Mouse (Mus musculus) lung, postnatal 25 days (tissue): ENCODE results near the gene Ralgapb.
A peak's percentile ranks its signal among the peaks of the same experiment; 100 is the strongest.

ENCODE experiments used
- DNase-seq: peaks from one replicate; pipeline ENCODE4 v3.0.0; 2022; ENCODE audit warnings: low spot score

The Ralgapb gene

DNA sequence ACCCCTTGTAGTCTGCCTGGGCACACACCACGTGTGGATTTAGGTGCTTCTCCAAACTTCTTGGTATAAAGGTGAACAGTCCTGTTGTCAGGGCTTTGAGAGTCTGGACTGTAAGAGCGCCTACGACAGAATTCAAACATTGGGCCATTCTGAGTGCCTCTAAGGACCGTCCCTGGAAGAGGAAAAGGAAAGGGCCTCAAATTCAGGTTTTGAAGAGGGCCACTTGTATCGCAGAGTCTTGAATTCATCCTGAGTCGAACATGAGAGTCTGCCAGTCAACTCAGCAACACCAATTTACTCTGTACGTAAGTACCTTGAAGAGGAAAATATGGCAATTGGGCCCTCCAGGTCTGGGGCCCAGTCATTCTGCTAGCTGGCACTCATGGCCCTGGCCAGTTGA lies 6.7 kb upstream of the Ralgapb start:
- DNase-seq: peak; percentile 73

DNA sequence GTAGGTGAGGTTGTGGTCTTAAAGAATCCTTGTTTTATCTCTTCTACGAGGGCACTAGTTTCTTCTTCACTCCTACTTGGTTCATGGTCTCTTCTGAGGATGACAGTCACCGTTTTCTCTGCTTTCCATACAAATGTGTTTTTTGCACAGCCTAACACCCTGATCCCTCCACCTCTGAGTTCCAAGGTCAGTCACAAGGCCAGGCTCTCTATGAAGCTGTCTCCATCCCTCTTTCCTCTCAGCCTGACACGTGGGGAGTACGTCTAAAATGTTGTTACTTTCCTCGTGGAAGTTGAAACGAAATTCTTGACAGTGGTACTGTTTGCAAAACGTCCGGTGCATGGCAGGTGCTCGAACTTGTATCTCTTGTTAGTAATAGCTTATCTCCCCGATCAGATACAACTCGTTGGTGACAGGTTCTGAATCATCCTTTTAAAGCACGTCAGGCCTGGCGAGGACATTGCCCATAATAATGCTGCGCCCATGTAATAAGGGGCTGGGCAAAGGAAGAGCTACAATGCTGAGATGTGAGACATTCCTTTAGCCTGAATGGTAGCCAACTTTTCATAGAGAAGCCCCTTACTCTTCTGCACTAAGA lies 552 bp upstream of the Ralgapb start:
- DNase-seq: no peak

- DNase-seq: no peak
These were observed 670 bp downstream of the Ralgapb start for GRCm38 (mm10) chr2:158410022-158411014.

GRCm38 (mm10) chr2:158413240-158413639 lies 3.6 kb downstream of the Ralgapb start:
- DNase-seq: no peak

DNA sequence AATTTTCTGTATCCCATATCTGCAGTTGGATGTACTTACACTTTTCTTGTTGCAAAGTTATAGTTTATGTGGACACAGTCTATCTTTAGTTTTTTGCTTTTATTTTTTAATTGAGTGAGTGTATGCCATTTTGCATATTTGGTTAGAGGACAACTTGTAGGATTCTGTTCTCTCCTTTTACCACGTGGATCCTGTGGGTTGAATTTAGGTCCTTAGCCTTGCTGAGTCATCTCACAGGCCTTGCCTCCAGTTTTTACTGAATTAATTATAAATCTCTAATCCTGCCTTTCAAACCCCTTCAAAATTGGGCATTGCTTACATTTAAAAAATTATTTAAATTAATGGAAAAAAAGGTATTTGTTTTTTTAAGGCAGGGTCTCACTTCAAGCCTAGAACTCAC lies 6.2 kb downstream of the Ralgapb start:
- no peak for DNase-seq

- DNase-seq: no peak
These were observed 9.0 kb downstream of the Ralgapb start for GRCm38 (mm10) chr2:158418663-158419062.

GRCm38 (mm10) chr2:158445814-158446213 lies 36.2 kb downstream of the Ralgapb start:
- DNase-seq: no peak

GRCm38 (mm10) chr2:158449845-158450244 lies 40.2 kb downstream of the Ralgapb start:
- no peak for DNase-seq

DNA sequence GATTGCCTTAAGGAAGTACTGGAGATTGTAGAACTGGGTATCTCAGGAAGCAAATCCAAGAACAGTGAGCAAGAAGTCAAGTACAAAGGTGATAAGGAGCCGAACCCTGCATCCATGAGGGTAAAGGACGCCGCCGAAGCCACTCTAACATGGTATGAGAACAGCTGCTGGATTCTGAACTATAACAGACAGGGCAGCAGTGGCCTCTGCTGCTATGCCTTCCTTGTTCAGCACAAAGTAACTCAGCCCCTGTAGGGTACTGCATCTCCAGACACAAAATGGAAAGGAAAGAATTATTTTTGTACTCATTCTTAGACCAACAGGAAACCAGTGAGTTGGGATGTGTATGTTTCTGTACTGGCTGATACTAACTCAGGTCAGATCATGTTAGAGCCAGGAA lies 46.8 kb downstream of the Ralgapb start:
- no peak for DNase-seq

DNA sequence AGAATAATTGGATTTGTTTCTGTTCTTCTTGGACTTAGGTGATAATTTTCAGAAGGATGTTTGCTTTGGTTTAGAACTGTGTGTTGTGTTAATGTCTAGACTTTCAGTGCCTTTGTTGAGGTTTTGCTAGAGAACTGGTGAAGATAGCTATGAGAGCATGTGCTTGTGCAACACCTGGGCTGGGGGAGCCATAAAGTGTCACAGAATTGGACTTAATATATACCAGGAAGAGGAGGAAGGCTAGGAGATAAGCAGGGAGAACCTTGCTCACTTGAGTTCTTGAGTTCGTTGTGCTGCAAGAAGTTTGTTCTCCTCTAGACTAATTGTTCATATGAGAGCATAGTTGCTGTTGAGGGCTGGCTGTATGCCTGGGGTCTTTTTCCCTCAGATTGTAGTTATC lies 48.0 kb downstream of the Ralgapb start:
- no peak for DNase-seq

DNA sequence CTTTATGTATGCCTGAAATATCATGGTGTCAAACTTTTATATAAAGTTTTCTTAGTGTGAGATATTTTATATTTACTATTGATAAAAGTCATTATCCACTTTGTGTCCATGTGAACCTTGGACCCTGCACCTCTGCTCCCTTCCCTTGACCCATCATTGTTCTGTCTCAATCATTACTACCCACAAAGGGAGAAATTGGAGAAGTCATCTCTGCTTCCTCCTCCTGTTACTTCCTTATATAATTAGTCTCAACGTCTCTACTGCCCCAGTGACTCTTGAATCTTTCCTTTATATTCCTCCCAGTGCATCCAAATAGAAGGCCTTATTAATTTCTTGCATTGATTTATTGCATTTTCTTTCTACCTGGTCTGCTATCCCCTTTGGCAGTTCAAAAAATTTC lies 52.8 kb downstream of the Ralgapb start:
- no peak for DNase-seq

DNA sequence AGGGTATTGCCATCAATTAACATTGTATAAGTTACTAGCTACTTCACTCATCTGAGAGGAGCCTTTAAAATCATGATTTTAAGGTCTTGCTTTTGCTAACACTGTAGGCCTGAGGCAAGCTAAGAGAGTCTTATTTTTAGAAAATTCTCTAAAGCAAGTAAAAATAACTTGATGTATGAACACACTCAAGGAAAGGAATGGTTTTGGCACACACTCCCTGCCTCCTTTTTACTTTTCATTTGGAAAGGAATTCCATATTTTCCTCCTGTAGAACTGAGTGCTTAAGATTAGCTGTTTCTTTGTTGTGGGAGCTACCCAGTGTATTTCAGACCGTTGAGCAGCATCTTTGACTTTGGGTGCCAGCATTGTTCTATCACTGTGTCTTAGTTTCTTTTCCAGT lies 64.5 kb downstream of the Ralgapb start:
- no peak for DNase-seq

DNA sequence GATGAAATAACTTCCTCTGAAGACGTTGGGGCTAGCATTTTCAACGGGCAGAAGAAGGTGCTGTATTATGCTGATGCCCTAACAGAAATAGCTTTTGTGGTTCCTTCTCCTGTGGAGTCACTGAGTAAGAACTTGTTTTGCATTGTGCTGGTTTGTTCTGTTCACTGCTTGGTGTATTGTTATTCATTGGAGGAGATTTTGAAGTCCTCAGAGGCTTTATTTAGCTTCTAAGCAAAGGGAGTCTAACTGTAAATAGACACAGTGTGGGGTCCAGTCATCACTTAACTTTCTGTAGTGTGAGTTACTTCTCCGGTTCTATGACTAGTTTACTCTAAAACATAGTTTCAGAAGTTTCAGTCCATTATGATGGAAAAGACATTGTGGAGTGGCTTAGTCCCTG lies 68.0 kb downstream of the Ralgapb start:
- no peak for DNase-seq

DNA sequence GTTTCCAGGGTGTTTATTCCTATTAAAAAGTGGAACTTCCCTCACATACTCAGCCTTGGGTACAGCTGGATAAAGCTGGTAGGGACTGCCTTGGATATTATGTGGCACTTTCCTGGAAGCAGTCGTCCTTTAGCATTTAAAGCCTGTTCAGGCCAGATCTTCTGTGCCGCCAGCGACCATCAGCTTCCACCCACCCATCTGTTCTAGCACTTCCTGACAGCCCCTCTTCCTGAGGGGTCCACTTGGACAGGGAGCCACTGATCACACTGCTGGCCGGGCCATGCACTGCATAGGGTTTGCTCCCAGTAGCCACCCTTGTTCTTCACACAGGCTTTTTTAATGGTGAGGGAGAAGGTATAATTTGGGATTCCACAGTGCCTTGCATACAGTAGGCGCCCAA lies 88.8 kb downstream of the Ralgapb start:
- no peak for DNase-seq

GRCm38 (mm10) chr2:158501836-158502812 lies 92.5 kb downstream of the Ralgapb start, which contains the start of gene Adig:
Adig (plus strand) TSS chr2:158502612.
- DNase-seq: no peak

GRCm38 (mm10) chr2:158503226-158503625 lies 93.6 kb downstream of the Ralgapb start:
- no peak for DNase-seq

GRCm38 (mm10) chr2:158503671-158504070 lies 94.0 kb downstream of the Ralgapb start:
- no peak for DNase-seq

- DNase-seq: no peak
These were observed 96.8 kb downstream of the Ralgapb start for GRCm38 (mm10) chr2:158506475-158506874.

- no peak for DNase-seq
These were observed 97.4 kb downstream of the Ralgapb start for GRCm38 (mm10) chr2:158507046-158507445.

DNA sequence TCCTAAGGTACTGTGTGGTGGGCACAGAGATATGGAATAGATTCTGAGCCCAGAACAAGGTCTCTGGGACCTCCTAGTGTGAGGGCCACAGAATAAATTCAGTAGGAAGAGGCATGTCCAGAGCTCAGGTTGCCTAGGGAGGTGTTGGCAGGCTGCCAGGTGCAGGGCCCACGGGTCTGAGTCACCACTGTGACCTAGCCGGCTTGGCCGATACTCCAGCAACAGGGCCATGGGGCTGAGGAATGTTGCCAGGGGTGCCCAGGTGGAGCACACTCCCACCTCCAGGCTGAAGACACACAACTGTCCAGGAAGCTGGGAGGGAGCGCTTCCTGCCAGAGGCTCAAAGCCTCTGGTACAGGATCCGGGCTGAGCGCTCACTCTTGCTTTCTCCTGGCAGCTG lies 101.0 kb downstream of the Ralgapb start:
- peak; percentile 78 for DNase-seq

DNA sequence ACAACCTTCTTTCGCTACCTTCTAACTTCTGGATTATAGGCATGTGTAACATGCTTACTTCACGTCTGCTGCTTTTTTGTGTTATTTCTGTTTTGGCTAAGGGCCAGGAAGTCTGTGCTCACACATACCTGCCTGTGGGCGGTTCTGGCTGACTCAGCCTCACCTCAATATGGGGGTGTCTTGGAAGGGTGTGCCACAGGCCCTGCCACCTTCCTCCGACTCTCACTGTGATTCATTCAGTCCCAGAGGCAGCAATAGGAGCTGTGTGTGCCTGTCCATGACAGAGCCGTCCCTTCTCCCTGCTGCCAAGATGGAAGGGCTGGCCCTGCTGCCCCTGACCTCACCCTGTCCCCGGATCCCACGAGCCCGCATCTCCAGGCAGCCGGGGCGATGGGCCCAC lies 102.9 kb downstream of the Ralgapb start, which contains the start of gene Arhgap40:
TSS of gene Arhgap40 (plus strand) at position 269 of the 400 bp plus-strand sequence.
- DNase-seq: no peak

GRCm38 (mm10) chr2:158513821-158514336 lies 104.2 kb downstream of the Ralgapb start:
- peak; percentile 30 for DNase-seq
